Mouse (Mus musculus): ENCODE results near the gene Psma6.
A peak's percentile ranks its signal among the peaks of the same experiment; 100 is the strongest.

The Psma6 gene

DNA sequence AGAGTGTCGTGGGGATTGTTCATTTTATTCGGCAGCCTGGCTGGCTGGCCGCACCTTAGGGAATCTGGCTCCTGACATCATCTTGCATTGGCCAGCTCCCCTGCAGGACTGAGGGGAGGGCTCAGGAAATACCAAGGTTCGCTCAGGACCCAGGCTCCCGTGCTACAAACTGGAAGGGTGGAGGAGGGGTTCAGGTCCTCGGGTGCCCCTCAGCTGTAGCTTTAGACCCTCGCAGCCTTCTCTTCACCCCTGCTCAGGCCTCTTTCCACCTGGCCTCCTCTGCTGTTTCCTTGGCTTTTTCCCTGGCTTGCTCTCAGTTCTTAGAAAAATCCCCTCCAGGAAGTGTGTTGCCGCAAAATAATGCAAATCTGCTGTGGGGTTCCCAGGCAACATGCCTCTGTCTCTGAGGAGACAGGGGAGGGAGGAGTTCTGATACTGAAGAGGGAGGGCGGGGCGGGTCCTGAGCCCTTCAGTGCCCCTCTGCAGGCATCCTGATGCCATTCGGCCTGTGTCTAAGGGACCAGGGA lies 54.7 kb downstream of the Psma6 start:
- peak in 1 of 2 experiments; percentile 36 for DNase-seq (ENCODE audit: low spot score in 2 of 2)

DNA sequence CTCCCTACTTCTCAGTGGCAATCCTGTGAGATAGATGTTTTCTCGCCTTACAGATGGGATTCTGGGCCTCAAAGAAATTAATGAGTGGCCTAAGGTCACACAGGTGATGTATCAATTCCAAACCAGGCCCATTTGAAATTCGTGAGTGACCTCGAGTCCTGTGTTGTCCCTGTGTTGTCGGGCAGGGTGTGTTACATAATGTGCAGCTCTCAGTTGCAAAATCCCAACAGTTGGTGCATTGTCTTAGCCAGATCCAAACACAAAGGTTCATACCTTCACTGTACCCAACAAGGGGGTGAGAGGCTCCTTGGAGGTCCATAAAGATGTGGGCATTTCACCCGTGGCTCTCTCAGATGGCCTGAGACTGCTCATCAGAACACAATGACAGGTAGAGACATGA lies 56.4 kb downstream of the Psma6 start:
- no peak for DNase-seq (ENCODE audit: low spot score in 2 of 2)

DNA sequence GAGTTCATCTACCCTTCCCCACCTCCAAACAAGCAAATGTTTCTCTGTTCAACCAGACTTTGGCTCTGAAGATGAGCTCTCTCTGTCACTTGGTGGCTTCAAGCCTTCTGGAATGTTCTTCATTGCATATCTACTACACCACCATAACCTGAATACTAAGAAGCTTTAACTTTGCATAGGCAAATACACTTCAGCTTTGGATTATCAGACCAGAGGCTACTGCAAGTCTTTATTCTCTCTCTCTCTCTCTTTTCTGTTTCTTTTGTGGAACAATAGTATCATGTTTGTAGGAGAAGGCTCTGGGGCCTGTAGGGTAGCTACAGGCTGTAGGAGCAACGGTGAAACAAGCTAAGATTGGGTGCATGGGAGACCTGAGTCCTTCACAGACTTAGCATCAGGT lies 58.2 kb downstream of the Psma6 start:
- no peak for DNase-seq (ENCODE audit: low spot score in 2 of 2)

DNA sequence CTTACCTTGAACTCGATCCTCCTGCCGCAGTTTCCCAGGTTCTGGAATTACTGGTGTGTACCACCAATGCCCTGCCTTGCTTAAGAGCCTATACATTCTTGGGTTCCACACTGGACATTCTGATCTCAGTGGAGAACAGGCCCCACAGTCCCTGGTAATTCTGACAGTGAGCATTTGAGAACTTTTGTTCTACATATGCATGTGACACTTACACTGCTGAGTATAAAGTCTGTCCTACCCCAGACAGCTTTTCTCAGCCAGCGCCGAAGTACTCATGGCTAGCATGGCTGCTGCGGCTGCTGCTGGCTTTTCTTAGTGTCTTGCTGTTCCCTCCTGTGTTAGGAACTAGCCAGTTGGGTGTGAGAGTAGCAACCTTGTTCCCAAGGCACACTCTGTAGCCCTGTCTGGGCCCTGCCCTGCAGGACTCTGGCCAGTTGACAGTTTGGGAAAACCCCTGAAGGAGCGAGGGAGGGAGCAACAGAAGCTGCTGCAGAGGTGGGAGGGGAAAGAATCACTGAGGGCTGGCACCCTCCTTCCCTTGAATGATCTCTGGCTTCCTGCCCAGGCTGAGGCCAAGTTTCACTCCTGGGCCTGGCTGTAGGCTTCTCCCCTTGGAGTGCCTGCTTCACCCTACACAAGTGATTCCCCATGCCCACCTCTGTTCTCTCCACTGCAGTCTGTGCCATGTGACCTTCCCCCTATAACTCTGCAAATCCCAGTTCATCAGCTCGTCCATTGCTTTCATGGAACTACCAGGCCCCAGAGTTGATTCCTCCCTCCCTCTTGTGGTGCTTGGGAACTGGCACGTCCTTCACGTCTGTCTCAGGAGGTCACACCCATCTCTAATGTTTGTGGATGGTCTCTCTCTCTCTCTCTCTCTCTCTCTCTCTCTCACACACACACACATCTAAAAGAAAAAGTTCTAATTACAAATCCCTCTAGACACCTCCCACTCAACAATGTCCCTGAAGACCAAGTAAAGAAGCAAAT lies 59.1 kb downstream of the Psma6 start:
- peak; percentile 45 to 50 for DNase-seq (ENCODE audit: low spot score in 2 of 2)

DNA sequence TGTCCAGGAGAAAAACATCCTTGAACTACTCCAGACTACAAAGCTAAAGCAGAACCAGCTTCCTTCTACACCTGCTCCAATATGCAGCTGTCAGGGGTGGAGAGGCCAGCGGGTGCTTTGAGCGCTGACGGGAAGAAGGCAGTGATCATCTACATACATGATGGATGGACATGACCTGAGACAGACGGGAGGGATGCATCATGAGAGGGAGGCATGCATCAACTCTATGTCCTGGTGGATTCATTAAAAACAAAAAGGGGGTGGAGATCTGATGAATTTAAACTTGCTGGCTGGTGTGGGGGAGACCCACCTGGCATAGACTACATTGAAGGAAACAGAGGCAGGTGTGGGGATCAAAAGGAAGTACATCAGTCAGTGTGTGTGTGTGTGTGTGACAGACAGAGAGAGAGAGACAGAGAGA lies 60.0 kb downstream of the Psma6 start:
- DNase-seq (ENCODE audit: low spot score in 2 of 2) = no peak

DNA sequence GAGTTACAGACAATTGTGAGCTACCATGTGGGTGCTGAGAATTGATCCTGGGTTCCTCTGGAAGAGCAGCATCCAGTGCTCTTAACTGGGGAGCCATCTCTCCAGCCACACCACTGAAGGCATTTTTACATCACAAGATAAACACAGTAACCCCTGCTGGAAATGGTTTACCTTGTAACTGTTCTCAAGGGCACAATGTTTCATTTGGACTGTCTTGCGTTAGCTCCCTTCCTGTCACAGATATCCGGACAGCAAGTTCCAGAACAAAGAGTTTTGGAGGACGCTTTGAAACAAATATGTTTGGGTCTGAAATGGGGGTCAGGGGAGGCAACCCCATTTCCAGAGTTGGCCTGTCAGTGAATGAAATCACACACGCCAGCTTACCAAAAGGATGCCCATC lies 61.6 kb downstream of the Psma6 start:
- no peak for DNase-seq (ENCODE audit: low spot score in 2 of 2)

DNA sequence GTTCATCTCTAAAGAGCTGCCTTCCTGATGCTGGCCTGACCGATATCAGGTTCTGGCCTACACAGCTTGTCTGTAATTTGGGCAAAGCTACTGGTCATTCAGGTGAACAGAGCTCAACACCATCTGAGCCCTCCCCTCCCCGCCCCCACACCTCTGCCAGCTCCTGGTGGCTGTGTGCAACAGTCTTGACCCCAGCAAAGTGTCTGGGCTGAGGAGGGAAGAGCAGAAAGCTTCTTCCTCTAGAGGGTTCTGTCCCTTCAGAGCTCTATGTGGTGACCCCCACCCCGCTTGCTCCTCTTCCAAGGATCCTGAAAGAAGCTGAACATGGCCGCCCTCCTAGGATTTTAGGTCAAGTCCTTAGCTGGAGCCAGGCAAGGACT lies 62.3 kb downstream of the Psma6 start:
- DNase-seq (ENCODE audit: low spot score in 2 of 2) = no peak

DNA sequence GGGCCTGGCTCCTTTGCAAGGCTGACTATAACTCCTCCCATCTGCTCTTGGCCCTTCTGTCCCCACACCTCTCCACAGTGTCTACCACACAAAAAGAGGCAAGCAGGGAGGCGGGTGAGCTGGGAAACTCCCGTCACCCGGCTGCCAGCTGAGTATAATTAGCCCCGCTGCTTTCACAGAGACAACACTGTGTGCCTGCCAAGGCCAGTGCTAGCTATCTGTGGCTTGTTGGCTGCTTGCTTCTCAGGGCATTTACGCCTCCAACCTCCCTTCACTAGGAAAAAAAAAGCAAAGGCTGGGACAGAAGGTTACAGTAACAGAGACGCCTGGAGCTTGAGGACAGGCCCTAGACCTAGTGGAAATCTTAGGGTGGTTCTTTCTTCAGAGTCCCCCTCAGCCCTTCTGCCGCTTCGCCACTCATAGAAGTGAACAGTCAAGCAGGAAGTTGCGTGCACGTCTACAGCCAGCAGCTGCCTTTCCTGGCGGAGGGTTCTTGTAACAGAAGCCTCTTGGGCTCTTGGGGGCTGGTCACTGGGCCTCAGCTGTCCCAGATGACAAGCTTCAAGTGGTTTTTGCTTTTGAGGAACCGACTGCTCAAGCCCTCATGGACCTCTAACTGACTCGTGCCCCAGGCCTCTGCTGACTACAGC lies 62.8 kb downstream of the Psma6 start:
- peak; percentile 80 to 81 for DNase-seq (ENCODE audit: low spot score in 2 of 2)

DNA sequence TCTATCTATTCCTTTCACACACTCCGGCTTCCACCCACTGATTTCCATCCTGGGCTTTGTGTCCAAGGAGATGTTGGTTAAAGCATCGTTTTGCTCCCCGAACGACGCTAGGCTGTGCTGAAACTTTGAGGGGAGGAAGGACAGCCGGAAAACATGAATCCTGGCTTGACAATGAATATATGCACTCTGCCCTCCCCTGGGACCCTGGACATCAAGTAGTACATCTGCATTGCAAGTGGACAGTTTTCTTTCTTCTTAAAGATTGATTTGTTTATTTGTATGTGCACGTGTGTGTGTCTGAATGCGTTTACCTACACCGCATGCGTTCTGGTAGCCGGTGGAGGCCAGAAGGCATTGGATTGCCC lies 63.4 kb downstream of the Psma6 start:
- DNase-seq (ENCODE audit: low spot score in 2 of 2) = no peak

DNA sequence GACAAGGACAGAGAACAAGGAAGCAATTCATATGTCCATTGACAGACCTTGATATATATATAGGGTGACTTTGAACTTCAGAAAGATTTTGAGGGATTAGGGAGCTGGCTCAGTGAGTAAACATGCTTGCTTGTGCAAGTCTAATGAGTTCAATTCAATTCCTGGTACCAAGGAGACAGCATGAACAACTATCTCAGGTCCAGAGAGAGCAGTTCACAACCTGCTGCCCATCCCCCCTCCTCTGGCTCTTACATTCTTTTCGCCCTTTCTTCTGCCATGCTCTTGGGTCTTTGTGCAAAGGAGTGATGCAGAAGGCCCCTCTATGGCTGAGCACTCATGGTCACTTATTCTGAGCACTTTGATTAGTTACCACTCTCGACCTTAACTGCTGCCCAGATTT lies 64.4 kb downstream of the Psma6 start:
- DNase-seq (ENCODE audit: low spot score in 2 of 2) = no peak

DNA sequence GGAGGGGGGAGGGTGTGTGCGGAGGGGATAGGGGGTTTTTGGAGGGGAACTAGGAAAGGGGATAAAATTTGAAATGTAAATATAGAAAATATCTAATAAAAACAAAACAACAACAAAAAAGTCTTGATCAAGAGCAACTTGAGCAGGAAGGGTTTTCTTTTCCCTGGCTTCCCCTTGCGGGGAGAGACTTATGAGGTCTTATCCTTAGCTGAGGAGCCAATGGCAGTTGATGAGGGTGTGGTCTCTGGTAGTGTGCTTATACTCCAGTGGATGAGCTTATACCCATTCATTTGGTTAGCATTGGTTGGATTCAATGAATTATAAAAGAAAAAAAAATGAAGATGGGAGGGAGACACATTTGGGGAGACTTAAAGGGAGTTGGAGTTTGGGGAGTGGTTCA lies 65.0 kb downstream of the Psma6 start:
- no peak for DNase-seq (ENCODE audit: low spot score in 2 of 2)

DNA sequence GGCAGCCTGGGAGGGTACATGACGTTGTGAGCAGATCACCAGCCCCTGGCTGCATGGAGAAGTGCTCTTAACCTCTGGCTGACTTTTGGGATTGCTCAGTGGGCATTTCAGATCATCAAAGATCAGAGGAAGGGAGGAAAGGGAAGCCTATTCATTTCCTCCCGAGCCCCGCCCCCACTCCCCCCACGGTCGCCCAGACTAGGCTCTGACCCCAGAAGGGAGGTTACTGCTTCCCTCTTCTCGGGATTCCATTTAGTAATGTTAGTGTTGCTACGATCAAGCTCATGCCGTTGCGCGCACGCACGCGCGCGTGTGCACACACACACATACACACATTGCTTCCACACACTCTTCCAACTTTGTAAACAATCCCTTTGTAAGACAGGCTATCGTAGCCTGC lies 66.4 kb downstream of the Psma6 start:
- DNase-seq (ENCODE audit: low spot score in 2 of 2) = no peak

DNA sequence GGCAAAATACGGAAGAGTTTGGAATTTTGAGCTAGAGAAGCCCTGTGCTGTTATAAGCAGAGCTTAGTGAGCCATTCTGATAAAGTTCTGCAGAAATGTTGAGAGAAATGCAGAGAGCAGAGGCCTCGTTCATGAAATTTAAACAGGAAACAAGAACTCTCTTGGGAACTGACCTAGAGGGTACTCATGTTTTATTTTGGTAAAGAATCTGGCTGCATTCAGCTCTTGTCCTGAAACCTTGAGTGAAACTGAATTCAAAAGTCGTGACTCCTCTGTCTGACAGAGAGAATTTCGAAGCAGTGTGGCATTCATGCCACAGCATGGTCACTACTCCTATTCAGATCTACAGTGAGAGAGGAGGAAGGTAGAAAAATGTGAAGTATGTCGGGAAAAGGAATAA lies 68.8 kb downstream of the Psma6 start:
- DNase-seq (ENCODE audit: low spot score in 2 of 2) = no peak

DNA sequence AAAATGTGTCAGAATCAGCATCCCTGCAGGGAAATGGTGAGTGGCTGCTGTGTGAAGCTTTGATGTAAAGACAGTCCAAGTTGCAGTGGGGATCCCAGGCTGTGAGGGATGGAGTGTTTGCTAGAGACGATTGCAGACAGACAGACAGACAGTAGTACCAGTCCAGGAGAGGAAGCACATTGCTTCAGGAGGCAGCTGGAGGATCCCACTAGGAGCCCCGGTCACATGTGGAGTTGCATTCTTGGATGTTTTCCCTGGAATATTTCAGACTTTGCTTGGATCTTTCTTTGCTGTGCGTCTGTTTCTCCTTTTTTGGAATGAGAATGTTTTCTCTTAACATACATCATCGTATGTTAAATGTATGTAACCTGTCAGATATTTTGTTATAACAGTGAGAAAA lies 69.9 kb downstream of the Psma6 start:
- no peak for DNase-seq (ENCODE audit: low spot score in 2 of 2)

DNA sequence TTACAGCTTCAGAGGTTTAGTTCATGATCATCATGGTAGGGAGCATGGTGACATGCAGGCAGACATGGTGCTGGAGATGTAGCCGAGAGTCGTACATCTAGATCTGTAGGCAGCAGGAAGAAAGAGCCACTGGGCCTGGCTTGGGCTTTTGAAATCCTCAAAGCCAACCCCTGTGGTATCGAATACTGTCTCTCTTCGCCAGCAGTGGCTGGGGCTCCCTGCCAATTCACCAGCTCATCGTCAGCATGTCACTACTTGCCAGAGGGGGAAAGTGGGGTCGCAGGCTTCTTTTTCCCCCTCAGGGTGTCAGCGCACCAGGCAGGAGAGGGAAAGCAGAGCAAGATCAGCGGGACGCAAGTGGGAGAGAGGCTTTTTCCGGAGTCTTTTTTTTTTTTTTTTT lies 71.2 kb downstream of the Psma6 start:
- no peak for DNase-seq (ENCODE audit: low spot score in 2 of 2)

DNA sequence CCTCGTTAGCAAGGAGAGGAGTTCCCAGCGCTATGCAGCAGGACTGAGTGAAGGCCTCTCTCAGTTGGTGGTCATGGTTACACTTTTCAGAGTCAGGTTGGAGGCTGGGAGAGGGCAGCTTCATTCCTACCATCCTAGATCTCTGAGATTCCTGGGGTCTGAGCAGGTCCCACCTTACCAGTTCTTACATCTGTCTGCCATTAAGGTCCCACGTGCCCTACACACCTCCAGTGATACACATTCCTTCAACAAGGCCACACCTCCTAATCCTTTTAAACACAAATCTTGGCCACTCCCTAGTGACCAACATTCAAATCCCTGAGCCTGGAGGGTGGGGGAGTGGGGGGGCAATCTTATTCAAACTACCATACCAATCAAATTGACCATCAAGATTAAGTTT lies 72.1 kb downstream of the Psma6 start:
- DNase-seq (ENCODE audit: low spot score in 2 of 2) = no peak

DNA sequence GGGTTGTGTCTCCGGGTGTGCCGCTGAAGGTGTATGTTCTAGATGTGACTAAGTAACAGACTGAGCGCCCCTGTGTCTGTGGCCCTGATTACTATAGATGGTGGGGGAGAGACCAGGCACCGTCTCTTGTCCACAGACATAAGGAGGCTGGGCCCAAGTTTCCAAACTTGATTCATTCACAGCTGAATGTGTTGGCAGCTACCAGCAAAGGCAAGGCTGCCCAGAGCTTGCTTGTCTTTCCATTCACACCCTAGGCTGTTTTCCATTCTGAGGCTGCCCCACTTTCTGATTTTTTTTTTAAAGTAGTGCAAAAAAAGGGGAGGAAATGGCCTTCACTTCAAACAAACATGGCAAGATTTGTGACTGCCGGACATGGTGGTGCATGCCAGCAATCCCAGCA lies 72.9 kb downstream of the Psma6 start:
- DNase-seq (ENCODE audit: low spot score in 2 of 2) = no peak

DNA sequence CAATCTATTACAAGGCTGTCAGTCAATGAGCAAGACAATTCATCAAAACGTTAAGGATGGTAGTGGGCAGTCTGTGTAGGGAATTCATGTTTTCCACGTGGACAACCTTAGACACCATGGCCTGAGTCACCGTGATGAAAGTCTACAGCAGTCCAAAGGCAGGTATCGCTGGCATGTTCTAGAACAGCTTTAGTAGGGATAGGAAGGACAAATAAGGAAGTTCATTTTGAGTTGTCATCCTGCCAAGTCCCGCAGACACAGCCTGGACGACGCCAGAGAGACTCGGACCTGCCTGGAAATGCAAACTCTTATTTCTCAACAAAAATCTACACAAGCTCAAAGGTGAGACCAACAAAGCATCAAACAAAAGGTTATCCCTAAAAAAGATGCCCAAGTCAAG lies 75.7 kb downstream of the Psma6 start:
- no peak for DNase-seq (ENCODE audit: low spot score in 2 of 2)

DNA sequence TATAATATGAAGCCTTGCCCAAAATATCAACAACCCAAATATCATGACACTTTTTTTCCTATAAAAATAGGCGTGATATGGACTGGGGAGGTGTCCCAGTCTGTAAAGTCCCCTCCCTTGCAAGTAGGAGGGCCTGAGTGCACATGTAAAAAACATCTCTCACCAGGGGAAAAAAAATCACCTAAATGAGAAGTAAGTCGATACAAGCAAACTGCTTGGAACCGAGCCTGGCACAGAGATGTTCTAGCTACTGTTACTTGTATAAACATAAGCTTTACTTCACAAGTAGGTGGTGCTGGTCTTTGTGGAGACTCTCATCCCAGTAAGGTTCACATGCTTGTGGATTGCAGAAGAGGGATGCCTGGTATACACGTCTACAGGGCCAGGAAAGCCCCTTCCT lies 76.9 kb downstream of the Psma6 start:
- DNase-seq (ENCODE audit: low spot score in 2 of 2) = no peak

DNA sequence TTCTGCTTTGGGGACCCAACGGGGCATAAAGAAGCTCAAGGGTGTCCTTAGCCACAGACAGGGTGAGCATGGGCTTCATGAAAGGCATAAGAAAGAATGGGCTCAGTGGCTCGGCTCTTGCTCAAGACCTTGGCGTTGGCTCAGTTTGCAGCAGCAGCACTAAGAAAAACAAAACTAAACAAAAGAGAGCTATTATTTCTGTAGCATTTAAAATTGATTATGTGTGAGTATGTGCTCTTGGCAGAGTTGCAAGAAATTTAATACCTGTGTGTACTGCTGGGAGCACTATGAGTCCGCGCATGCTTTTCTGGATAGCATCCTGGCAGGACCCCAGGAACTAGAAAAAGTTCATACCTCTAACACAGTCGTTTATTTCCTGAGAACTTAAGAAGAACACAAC lies 77.7 kb downstream of the Psma6 start:
- DNase-seq (ENCODE audit: low spot score in 2 of 2) = no peak

DNA sequence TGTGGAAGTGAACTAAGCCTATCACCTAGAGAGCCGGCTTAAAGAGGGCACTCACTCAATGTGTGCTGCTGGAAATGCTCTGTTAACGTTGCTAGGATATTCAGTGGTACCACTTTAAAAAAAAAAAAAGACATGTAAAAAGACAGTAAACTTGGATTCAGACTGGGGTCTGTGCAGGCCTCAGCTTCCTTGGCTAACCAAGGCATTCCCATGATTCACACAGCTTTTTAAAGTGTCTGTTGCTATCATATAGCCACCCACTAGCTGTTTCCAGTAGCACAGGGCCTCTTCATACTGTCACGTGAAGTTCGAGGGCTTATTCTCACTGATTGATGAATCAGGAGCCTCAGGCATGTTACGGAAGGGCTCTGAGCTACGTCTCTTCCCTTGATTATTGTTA lies 78.4 kb downstream of the Psma6 start:
- DNase-seq (ENCODE audit: low spot score in 2 of 2) = no peak

DNA sequence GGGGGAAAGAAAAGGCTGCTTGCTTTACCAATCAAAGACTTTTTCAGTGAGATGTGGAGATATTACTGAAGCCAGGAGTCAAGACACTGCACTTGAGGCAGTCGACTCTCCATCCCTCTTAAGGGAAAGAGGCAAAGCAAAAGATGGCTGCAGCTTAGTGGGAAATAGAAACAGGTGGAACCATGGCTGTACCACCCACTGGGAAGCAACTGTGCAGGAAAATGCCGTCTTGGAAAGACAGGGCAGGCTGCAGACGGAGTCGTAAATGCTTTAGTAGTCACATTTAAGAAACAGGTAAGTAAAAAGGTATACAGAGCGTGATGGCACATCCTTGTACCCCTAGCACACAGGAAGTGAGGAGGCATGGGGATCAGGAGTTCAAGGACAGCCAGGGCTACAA lies 79.1 kb downstream of the Psma6 start:
- DNase-seq (ENCODE audit: low spot score in 2 of 2) = no peak
